Mouse (Mus musculus): ENCODE results near the gene Pomt2.
"Not testable (repeated sequence)": the region's sequence is repeated elsewhere in the genome, so short reads cannot be mapped to it uniquely, and the experiment has no call there.

Pomt2 gene

DNA sequence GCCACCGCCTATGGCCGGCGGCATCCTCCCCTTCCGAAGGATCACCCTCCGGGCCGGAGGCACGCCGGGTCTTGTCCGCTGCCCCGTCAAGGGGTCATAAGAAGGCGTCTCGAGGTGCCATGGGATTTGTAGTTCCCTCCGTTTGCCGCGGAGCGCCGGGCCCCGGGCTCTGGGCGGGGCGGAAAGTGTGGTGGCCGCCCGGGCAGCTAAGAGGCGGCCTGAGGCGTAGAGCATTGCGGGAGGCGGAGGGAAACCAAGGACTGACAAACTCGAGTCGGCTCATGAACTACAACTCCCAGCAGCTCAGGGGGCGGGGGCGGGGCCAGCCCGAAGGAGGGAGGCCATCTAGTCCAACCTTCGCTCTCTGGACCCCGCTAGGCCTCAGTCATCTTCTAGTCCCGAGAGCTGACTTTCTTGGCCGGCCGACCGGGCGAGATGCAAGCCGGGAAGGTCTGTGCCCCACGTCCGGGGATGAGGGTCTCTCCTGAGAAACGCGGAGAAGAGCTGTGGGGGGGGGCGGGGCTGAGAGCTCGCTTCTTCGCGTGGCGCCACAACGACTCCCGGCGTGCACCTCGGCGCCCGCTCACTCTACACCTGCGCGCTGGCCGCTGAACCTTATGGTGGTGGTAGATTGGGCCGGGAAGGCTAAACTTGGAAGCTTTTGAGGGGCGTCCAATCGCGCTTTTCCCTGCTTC, at the start of gene Pomt2:
TSS of gene Pomt2 (minus strand) at position 574 of the 695 bp plus-strand sequence.
- DNase-seq: peak; percentile 92

DNA sequence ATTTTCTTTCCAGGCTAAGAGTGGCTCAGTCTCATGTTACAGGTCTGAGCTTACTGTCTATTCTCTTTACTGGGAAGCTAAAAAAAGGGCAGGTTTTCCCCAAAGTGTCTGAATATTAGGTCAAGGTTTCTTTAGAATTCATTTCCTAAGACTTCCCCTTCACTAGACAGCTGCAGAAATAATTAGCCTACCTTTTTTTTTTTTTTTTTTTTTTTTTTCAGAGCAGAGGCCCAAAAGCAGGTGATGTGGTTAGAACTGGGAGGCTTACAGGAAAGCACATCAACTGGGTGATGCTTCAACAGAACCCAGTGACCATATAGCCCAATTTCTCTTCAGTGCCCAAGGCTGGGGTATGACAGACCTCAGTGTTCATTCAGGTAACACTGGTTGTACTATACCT, 48.5 kb upstream of the Pomt2 start:
- no peak for DNase-seq

DNA sequence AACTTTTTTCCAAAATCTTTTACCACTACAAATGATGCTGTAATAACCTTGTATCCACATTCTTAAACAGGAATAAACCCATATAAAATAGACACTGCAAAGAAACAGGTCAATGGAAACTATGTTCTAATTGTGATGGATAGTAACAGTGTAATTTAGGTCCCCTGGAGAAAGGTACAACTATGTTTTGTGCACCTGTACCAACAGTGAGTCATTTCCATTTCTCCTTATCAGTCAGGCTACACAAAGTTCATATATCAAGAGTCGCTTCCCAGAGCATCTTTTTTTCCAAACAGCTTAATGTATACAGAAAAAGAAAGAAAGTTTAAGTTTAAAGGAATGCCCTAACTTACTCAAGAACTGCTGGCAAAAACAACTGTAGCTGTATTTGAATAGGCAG, 47.3 kb upstream of the Pomt2 start:
- no peak for DNase-seq

DNA sequence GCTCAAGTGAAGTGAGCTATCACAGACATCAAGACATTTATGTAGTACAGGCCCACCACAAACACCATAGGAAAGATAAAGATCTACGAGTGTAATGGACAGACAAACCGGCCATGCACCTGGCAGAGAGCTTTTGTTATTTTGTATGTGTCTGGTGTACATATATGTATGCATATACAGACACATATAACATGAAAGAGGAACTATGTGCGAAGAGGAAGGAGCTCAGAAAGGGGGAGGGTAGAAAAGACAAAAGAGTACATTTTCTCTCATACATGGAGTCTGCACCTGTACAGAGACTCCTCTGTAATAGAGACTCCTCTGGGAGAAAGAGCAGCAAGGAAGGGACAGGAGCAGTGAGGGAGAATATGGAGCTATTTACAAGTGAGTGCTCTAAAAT, 45.2 kb upstream of the Pomt2 start:
- no peak for DNase-seq

DNA sequence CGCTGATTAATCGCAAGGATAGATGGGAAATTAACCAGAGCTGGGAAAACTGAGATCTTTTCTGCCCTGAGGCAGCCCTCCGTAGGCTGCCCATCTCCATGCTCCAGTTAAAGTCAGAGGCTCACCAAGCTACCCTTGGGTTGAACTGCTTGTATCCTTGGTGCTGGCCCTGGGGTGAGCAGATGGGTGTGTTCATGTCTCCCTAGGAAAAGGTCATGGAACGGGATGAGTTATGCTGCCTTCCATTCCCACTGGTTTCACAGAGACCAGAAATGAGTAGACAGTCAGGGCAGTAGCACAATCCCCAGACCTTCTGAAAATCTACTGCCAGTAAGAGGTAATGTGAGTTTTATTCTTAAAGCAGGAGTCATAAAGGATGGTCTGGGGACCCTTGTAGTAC, 29.9 kb upstream of the Pomt2 start:
- DNase-seq: no peak

DNA sequence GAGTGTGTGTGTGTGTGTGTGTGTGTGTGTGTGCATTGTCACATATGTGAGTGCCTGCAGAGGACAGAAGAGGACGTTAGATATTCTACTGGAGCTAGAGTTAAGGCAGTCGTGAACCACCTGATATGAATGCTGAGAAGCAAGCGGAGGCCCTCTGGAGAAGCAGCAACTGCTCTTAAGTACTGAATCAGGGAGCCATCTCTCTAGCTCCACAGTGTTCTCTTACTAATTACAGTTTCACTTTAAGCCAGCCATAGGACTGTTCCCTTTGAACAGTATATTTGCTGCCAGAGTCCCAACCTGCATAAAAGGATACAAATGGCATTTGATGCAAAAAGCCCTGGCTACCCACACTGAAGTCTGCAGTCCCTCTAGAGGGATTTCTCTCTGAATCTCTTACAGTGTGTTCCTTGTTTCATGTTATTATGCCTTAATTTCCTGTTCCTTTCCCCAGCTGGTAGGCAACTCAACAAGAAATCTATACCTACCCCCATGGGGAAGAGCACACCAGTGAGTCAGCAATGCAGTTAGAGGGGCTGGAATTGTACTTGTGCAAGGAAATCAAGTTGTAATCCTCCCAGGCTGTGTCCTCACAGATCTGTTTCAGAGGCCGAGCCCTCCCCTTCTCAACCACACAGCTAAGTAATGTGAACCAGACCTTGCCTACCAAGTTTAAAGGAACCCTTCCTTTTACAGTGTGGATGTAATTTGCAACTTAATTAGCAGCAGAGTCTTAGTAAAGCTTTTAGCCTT, 27.6 kb upstream of the Pomt2 start:
- no peak for DNase-seq

DNA sequence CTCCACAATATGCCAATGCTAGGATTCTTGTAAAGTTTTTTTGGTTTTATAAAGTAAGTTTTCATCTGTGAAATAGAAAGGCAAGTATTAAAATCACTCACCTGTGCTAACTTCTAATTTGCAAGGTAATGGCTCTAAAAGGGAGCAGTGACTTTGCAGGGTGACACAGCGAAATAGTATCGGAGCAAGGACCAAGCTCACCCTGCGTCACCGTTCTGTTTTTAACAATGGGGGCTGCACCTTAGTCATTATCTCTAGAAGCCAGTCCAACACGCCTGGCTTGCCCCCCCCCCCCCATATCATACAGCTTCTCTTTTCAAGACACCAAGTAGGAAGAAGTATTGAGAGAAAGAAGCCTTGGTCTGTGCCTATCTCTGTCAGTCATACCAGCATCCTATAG, 13.0 kb upstream of the Pomt2 start:
- DNase-seq: no peak

DNA sequence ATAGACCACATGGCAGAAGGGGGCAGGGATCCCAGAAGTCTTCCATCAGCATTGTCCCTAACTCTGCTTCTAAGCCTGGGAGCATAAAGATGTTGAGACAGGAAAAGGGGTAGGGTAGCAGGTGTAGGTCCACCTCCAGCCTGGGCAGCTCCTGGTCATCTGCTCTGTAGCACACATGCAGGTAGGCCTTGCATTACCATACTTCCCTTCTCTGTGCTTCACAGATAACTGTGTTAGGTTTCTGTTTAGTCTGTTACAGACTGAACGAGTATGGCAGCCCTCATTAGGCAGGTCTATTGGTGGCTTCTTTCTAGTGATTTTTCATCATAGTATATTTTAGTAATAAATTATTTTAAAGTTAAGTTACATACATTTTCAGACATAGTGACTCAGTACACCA, 12.5 kb upstream of the Pomt2 start:
- no peak for DNase-seq

DNA sequence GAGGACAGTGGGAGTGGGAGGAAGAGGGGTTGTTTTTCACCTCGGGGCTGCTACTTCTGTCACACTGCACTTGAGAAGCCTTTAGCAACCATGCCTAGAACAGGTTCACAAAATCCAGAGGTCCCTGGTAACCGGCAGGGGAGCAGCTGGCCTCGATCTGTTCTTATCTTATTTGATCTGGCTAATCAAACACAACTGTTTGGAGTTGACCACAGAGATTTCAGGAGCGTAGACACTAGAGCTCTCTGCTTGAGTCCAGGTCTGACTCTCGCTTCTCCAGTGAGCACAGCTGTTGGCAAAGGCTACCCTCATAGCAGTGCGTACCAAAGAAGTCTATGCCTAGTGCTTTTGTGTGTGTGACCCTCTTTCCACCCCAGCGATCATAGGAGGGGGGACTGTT, 10.3 kb upstream of the Pomt2 start:
- no peak for DNase-seq

DNA sequence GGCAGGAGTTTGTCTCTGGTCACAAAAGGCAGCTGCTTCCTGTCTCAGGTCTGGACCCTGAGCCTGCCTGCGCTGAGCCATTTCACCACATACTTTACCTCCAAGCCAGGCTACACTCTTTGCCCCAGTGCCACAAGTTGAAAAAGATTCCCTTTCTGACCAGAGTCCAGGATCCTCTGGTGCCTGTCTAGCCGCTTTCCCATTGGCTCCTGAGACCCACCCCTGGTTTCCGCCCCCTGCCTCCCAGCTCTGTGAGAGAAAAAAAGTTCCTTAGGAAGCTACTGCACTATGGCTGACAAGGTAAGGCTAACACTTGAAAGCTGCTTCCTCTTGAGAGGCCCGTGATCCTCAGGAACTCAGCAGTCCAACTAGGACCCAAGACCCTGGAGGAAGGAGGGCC, 9.6 kb upstream of the Pomt2 start:
- no peak for DNase-seq

DNA sequence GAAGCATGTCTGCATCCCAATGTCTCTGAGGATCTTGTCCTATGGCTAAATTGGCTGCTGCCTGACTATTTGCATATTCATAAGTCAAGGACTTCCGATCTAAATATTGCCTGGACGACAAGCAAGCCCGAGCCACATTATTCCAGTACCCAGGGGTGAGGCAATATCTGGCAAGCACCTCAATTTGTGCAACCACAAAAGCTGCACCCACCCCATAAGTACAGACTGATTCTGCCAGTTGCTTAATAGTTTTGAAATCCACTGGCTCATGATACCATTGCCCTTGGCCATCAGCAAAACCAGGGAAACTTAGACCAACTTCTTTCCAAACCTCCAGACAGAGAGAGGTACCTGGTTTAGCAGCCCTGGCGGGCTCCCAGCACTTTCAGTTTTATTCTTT, 6.7 kb upstream of the Pomt2 start:
- DNase-seq: not testable (repeated sequence)

DNA sequence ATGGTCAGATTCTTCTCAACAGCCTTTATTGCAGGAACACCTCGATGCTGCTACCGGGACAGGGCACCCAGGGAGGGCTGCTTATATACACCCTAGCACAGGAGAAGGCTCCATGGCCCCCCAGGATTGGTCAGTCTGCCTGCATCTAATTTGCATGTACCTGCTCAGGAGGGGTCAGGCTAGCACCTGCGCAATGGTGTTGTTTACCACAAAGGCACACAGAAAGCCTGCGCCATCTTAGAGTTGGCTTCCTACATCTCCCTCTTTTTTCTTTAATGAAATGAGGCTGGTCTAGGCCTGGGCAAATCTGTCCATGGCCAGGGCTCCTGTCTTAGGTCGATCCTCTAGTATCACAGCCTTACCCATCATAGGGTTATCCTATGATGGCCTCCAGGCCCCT, 1.7 kb upstream of the Pomt2 start:
- DNase-seq: no peak

DNA sequence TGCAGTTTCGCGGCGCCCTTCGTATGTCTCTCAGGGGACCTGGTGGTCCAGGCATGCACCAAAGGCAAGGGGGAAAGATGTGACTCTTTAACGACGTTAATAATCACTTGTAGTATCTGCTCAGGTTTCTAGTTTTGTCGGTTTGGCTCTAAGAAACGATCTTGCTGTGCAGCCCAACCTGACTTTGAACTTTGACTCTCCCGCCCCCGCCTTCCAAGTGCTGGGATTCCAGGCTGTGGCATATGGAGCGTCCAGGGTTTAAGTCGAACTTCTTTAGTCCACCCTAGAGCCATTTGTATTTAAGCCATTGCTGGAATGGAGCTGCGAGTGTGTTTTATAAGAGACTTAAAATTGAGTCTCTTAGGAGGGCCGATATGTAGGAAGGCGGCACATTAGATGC, 368 bp upstream of the Pomt2 start:
- DNase-seq: no peak

DNA sequence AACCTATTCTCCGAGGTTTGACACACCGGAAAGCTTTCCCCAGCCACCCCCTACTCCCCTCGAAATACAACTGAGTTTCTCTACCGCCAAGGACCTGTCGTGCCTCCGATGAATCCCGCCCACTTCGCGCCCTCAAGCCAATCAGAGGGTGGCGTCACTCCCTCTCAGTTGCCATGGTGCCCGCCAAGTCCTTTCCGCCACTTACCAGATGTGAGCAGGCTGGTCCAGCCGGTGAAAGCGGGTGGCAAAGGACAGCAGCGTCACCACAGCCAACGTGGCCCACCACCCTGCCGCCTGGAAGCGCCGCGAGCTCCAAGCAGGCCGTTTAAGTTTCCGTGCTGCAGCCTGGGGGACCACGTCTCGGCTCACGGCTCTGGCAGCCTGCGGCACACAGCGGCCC, 802 bp downstream of the Pomt2 start, which contains the start of gene Gstz1:
TSS of gene Gstz1 (plus strand) at position 200 of the 400 bp plus-strand sequence.
- DNase-seq: peak; percentile 88

DNA sequence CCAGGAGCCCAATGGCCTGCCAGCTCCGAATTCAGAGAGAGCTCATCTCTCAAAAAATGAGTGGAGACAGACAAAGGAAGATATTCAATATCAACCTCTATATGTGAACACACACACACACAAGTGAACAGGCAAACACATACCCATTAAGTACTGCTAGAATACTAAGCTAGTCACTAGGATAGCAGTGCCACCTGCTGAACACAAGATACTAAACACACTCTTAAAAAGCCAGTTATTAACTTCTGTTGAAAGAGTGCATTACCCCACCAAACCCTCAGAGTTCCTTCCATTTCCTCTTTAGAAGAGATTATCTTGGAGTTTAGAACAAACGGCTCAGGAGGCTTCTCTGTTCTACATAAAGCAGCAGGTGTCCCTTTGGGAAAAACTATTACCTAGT, 5.6 kb downstream of the Pomt2 start:
- no peak for DNase-seq

DNA sequence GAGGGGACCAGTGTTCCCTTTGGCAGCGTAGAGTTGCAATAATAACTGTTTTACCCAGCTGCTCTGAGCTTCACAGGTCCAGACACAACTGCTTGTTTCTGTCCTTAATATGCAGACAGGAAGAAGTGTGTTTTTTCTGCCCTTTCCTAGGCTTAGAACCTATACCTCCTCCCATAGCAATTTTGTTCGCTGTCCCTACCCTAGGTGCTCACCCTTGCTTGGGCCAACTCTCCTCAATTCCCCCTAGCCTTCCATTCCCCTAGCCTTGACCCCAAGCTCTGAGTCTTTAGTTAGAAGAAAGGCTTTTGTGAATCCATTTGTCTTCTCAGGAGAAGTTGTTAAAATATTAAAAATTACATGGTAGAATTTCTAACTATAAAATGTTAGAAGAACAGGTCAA, 9.0 kb downstream of the Pomt2 start:
- no peak for DNase-seq

DNA sequence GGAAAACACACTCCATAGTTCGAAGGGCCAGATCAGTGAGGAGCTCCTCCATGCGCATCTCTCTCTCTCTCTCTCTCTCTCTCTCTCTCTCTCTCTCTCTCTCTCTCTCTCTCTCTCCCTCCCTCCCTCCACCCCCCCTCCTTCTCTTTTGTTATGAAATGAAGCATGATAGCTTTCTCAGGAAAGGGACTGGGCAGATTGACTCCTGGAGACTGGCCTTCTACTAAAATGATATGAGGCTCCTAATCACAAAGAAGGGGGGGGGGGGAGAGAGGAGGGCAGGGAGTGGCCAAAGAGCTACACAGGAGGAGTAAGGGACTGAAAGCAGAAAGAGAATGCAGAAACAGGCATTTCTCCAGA, 9.4 kb downstream of the Pomt2 start:
- DNase-seq: no peak

DNA sequence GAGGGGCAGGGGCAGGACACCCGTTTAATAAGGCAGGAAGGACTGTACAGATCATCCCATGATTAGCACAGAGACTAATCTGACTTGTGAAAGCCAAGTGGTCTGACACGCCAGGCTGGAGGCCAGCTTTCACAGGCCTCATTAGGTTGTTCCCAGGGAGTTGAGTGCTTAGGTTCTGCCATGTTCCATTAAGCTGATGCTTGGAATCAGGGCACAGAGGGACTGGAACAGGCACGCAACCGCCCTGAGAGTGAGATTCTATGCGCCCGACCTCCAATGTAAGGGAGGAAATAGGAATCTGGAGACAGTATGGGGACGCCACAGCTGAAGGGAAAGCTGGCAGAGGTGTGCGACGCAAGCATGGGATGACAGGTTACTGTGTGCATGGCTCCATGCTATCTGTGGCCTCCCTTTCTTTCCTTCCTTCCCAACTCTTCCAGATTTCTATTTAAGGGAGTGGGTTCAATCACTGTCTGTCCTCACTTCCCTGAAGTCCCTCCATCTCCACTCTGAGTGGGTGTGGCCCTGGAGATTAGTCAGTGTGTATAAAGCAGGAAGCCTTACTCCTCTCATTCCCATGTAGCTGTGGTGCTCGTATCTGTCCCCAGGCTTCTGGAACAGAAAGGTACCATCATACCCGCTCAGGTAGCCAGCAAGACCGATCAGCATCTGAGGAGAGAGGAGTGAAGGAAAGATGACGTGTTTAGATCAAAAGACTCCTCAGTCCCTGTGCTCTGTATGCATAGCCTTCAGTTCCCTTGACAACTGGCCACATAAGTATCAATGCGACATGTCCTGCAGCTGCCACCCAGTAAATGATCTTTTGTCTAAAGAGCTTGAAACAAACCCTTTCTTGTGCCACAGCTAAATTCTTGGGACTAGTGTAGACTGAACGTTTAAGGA, 10.1 kb downstream of the Pomt2 start:
- DNase-seq: no peak

DNA sequence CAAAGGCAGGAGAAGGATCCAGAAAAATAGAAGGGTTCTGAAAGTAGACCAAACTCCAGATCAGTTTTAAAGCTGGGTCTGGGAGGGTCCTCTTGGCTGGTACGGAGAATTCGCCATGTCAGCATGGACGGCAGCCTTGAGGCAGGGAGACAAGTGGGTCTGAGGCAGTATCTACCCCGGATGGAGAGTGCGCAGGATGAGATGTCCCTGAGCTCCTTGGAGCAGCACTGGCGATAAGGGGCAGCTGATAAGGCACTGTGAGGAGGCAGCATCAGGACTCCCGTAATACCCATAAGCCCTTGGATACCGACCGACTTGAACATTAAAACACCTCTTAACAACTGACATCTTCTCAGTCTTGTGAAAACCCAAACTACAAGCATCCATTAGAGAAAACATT, 15.0 kb downstream of the Pomt2 start:
- no peak for DNase-seq

DNA sequence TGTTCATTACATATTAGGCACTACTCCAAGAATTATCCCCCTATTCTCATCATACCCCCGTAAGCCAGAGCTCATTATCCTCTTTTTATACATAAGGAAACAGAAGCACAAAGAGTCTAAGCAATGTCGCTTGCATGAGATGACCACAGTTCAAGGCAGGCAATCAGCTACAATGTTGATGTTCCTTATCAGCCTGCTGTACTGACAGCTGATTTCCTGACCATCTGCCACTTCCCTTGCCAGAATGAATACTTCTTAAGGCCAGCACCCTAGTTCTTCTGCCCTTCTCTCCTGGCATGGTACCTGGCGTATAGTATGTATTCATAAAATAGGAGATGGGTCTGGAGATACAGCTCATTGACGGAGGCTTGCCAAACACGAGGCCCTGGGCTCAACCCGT, 15.6 kb downstream of the Pomt2 start:
- DNase-seq: no peak

DNA sequence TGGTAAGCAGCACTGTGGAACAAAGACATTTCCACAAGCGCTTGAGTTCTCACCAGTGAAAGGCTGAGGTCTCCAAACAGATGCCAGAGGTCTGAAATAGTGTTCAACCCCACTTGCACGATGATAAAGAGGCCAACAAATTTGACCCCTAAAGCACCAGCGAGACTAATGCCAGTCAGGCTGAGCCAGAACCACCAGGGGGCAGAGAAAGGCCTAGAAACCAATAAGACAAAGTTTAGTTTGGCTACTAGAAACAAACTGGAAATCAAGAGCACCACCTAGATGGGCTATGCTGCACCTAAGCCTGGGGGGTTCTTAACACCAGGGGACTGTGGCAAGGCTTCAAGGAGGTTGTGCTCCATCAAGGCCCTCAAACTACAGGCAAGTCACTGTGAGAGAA, 16.1 kb downstream of the Pomt2 start:
- DNase-seq: no peak

DNA sequence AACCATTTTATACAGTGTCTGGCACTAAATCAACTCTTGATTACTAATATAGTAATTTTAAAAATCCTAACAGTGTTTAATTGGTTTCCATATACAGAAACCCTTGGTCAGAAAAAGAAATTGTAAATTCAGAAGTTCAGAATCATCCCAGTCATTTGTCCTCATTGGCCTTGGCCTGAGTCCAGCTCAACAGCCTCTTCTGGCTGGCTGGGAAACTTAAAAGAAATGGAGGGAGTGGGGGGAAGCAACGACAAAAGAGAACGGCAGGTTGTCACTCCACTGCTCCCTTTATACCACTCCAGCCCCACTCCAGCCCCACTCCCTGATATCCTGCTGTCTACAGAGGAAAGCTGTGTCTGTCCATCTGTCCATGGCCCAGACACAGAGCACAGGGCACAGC, 16.6 kb downstream of the Pomt2 start:
- no peak for DNase-seq

DNA sequence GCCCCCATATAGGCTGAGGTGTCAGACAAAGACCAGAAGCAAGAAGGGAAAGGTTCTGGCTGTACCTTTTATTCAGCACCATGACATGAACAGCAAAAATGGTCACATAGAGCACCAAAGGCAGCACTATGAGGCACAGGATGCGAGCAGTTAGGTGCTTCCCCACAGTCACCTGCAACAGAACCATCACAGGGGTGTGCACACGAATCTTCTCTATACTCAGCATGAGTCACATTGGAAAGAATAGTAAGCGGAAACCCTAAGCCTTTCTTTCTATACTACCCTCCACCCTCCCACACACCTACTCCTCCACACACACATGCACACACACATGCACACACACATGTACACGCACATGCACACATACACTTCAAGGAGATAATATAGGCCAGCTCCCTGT, 17.5 kb downstream of the Pomt2 start:
- DNase-seq: no peak

DNA sequence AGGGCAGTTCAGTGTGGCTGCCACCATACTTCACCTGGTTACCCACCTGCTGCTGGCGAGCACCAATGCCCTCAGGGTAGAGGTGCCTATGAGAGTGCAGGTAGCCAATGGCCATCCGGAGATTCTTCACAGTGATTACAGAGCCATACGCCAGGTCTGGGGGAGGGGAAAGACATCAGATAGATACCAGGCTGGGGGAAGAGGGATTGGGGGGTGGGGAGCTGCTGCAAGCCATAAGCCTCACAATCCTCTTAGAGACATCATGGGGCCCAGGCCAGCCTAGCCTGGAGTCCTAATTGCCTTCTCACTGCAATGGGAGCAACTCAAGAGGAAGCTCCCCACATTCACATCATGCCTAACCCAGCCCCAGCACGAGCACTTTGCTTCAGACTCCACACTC, 20.5 kb downstream of the Pomt2 start:
- no peak for DNase-seq
